Mouse (Mus musculus): Measurements from ENCODE around the gene Gm5678.

DNA sequence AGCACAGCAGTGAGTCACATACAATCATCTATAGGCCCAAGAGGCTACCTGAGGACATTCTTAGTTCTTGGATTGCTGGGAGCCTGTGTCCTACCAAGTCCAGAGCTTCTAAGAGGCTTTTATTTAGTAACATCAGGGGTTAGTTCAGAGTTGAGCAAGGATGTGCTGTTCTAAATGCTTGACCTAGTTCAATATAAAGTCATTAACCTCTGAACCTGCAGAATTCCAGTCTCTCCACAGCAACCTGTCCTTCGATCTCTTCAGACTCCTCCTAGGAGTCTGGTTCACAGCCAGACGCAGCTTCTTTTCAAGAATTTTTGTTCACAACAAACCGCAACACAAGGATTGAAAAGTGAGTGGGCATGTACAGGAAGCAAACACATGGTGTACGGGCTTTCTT, 16.9 kb upstream of the Gm5678 start:
- no peak for TF ChIP-seq CTCF (IDR thresholded peaks at IDR 0.05; ENCODE audit: extremely low read depth, insufficient read length, insufficient replicate concordance, low read depth, low read length)
- TF ChIP-seq POLR2A (IDR thresholded peaks at IDR 0.05; ENCODE audit: low read depth, low read length) = no peak

Measured in small intestine, adult 2 months (tissue).